Comparison of ENCODE assay signal across 13 mouse cellular contexts in the genomic region with DNA sequence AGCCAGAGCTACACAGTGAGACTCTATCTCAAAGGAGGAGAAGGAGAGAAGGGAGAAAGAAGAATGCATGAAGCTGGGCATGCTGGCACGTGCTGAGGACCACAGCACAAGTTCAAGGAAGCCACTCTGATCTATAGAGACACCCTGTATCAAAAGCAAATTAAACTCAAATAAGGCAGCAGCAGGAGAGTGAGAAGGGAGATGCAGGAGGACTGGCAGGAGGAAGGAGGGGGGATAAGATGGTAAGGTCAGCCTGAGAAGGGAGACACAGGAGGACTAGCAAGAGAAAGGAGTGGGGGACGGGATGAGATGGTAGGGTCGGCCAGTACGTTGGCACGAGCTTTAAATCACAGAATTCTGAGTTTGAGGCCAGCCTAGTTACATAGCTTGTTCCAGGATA.
"Had no signal": no experiment of that assay in that cellular context is flagged by ENCODE, and none has a peak within 500 bp of the region (broad histone marks: within the 10 kb centered on the region; RNA-seq: fewer than 3 reads in every experiment).

No protein-coding gene starts in this region.

- H3K9ac ChIP-seq: lung, embryonic 14.5 days; midbrain, embryonic 13.5 days; midbrain, embryonic 15.5 days; neural tube, embryonic 12.5 days; stomach, embryonic 15.5 days had no signal

- ATAC-seq: midbrain, embryonic 13.5 days; midbrain, embryonic 15.5 days had no signal

- DNase-seq: lung, embryonic 14.5 days; lung, postnatal 10 days; lung, postnatal 4 days; right cerebral cortex, postnatal 14 days; thymus, adult 2 months; thymus, postnatal 25 days; thymus, postnatal 4 days had no signal

- H3K27me3 ChIP-seq: midbrain, embryonic 13.5 days; midbrain, embryonic 15.5 days; neural tube, embryonic 12.5 days; stomach, embryonic 15.5 days had no signal

- H3K4me1 ChIP-seq: midbrain, embryonic 15.5 days; stomach, embryonic 15.5 days had no signal

- H3K9me3 ChIP-seq: midbrain, embryonic 13.5 days; midbrain, embryonic 15.5 days; neural tube, embryonic 12.5 days; stomach, embryonic 15.5 days had no signal

- H3K4me3 ChIP-seq: midbrain, embryonic 13.5 days; midbrain, embryonic 15.5 days; neural tube, embryonic 12.5 days; stomach, embryonic 15.5 days had no signal

- H3K4me2 ChIP-seq: lung, embryonic 14.5 days; midbrain, embryonic 11.5 days; midbrain, embryonic 13.5 days; midbrain, embryonic 15.5 days; neural tube, embryonic 12.5 days; stomach, embryonic 15.5 days had no signal

- H3K27ac ChIP-seq: midbrain, embryonic 13.5 days; midbrain, embryonic 15.5 days; neural tube, embryonic 12.5 days; stomach, embryonic 15.5 days; stomach, postnatal 0 days had no signal
